Mouse (Mus musculus) megakaryocyte, embryonic 14.5 days (primary cell): Measurements from ENCODE around the gene Hyal3.

ENCODE experiments used
- FLI1 ChIP-seq: IDR thresholded peaks from 2 replicates; pipeline ENCODE4 v1.6.1; 2012; ENCODE audit warnings: low read length, inconsistent platforms, mixed read lengths
- GATA1 ChIP-seq: IDR thresholded peaks from 3 replicates; pipeline ENCODE4 v1.6.1; 2012; ENCODE audit warnings: mixed read lengths, low read length, inconsistent platforms, borderline replicate concordance

GRCm38 (mm10) chr9:107571534-107572326 lies 8.9 kb upstream of the Hyal3 start:
- TF ChIP-seq FLI1 (no peak), GATA1 (no peak)
